Mouse (Mus musculus) heart, adult 2 months (tissue): Measurements from ENCODE around the gene Golim4. TPM values are rescaled to one million over a fixed set of nuclear protein-coding genes. Genes with fewer than 3 reads are reported as not detected.

Experiments used
- DNase-seq, 2 experiments: peaks; one replicate each; pipeline ENCODE4 v3.0.0; 2021
- H3K27ac ChIP-seq: fragments of 200-600 bp; 2 replicates; pipeline ENCODE4 v1.8.1; 2022
- H3K27me3 ChIP-seq: fragments of 200-500 bp; 2 replicates; pipeline ENCODE4 v1.6.1; 2012; ENCODE audit warnings: mild to moderate bottlenecking, low read length, inconsistent platforms, mixed read lengths; ENCODE audit not compliant: control insufficient read depth, insufficient read depth
- H3K36me3 ChIP-seq: fragments of 200-500 bp; 2 replicates; pipeline ENCODE4 v1.6.1; 2012; ENCODE audit warnings: low read length, inconsistent platforms; ENCODE audit not compliant: control insufficient read depth, insufficient read depth
- H3K4me1 ChIP-seq: fragments of 200-500 bp; 2 replicates; pipeline ENCODE4 v1.6.1; 2011; ENCODE audit warnings: low read length; ENCODE audit not compliant: control insufficient read depth, insufficient read depth
- H3K4me3 ChIP-seq: fragments of 200-600 bp; 2 replicates; pipeline ENCODE4 v1.8.1; 2022
- H3K79me2 ChIP-seq: fragments of 200-500 bp; replicated peaks from 2 replicates; pipeline ENCODE4 v1.6.1; 2012; ENCODE audit warnings: mild to moderate bottlenecking, inconsistent platforms, low read length, moderate library complexity, mixed read lengths; ENCODE audit not compliant: control insufficient read depth, insufficient read depth
- H3K9ac ChIP-seq: fragments of 200-500 bp; 2 replicates; pipeline ENCODE4 v1.6.1; 2012; ENCODE audit warnings: low read depth, mild to moderate bottlenecking, control low read depth, inconsistent platforms, low read length, mixed read lengths
- CTCF ChIP-seq: fragments of 200-600 bp; IDR thresholded peaks from 2 replicates; pipeline ENCODE4 v1.8.1; 2022; ENCODE audit warnings: antibody characterized with exemption, mild to moderate bottlenecking, moderate library complexity
- EP300 ChIP-seq: fragments of 200-500 bp; IDR thresholded peaks from 2 replicates; pipeline ENCODE4 v1.6.1; 2011; ENCODE audit warnings: low read depth, low read length, control low read depth; ENCODE audit not compliant: insufficient read depth
- POLR2A ChIP-seq: fragments of 200-500 bp; IDR thresholded peaks from 2 replicates; pipeline ENCODE4 v1.6.1; 2011; ENCODE audit warnings: mild to moderate bottlenecking, low read depth, low read length, control low read depth; ENCODE audit not compliant: insufficient read depth
- WGBS: fragments of 180-500 bp; shearing (Covaris S2); methylation state at CpG from one replicate; pipeline ENCODE4 v1.1.7; 2018; 5-methylcytosine and 5-hydroxymethylcytosine counted together
- intact Hi-C: fragments of 180-260 bp; cut with DNase I; formaldehyde crosslinking; loops from one replicate; pipeline ENCODE4 v1.15.1; 2025
- polyA plus RNA-seq: library from polyadenylated mRNA; depleted of rRNA; stranded (reverse); fragments of >200 nt; gene quantifications from 2 replicates; pipeline ENCODE4 v1.2.3, GENCODE M21; 2012
- total RNA-seq, 2 experiments: library from RNA; stranded (reverse); gene quantifications; 2 replicates each; pipeline ENCODE4 v1.2.3; 2021

Gene Golim4
- total and polyA plus RNA-seq, 3 experiments = 15.2 to 17.4 (median 16.5) TPM

DNA sequence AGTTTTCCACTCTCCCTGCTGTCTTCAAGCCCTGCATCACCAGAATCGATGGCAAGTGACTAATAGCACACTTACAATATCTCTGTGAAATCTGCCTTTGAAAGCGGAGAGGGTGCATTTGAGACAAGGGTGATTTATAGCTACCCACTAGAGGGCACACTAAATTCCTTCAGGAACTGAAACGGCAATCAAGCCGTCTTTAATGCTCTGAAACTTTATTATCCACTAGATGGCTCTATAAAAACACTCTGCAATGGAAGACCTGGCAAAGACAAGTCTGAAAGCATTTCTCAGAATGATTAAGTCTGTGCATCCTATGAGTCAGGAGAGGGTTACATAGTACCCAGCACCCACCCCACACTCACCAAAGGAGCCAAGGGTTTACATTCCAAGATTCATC is 46.5 kb downstream of the Golim4 start:
- 5% methylated on average over 4 of the region's 4 CpGs for WGBS
- no peak for DNase-seq
- Histone ChIP-seq H3K4me3 (no peak overlapping the region), H3K79me2 (no peaks in the 10 kb centered on the region), H3K9ac (no peak overlapping the region), H3K27ac (no peak overlapping the region), H3K4me1 (peaks cover 2% of the 10 kb centered on the region), H3K27me3 (no peaks in the 10 kb centered on the region), H3K36me3 (no peaks in the 10 kb centered on the region)
- intact Hi-C loops = loop anchor here (1.0 to 5.0 kb wide), 3 partner anchors 47 to 91 kb away; partner anchors contain the start of gene Golim4
- TF ChIP-seq EP300 = no peak
- peak; percentile 90 for TF ChIP-seq CTCF
- no peak for TF ChIP-seq POLR2A

DNA sequence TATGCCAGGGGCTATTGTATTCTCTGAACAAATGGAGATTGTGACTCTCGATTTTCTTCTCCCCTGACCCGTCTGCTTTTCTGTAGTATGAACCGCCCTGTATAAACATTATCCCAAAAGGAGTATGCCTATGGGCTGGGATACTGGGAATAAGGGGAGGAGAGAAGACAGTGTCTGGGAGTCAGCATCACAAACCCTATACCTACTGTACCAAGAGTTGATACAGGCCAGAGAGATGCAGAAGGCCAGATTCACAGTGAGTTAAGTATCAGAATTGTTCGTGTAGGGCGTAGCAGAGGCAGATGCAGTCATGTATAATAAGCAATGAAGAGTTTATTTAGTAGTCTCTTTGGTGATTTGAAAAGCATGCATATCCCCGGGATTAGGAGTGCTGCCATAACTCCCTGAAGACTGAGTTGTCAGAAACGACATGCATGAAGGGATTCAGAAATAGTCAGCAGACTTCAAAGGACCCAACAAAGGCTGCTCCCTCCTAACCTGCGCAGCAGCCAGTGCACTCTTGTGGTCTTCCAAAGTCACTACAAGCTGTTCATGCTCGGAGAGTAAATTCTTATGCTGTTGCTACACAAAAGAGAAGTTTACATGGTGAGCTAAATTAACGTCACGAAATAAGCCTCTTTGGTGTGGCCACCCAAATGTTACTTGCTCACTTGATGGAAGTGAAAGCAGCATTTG is 54.7 kb downstream of the Golim4 start:
- H3K27me3 ChIP-seq = no peaks in the 10 kb centered on the region
- H3K4me1 ChIP-seq = no peaks in the 10 kb centered on the region
- no peak overlapping the region for H3K27ac ChIP-seq
- H3K9ac ChIP-seq = no peak overlapping the region
- no peaks in the 10 kb centered on the region for H3K36me3 ChIP-seq
- 84% methylated on average over 11 of the region's 11 CpGs for WGBS
- TF ChIP-seq CTCF = no peak
- TF ChIP-seq POLR2A = no peak
- no peak for TF ChIP-seq EP300
- no peaks in the 10 kb centered on the region for H3K79me2 ChIP-seq
- DNase-seq = no peak
- intact Hi-C loops = no loop called here
- H3K4me3 ChIP-seq = no peak overlapping the region

DNA sequence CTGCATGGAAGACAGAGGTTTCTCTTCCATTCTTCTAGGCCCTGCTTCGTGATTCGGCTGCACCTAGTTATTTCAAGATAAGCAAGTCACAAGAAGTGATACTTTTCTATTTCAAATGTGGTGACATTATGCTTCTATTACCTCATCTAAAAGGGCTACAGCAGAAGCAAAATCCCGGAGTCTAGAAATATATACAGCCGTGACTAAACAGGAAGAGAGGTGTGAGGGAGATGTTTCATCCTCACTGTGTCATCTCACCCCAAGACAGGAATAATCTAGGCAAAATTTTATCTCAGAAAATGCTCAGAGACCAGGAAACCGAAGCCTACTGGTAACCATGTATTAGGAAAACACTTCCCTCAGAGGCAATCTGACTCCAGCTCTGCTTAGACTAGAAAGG is 61.7 kb downstream of the Golim4 start:
- Histone ChIP-seq H3K36me3 (0 out of 2 replicates have a peak, but pooled peaks cover 1% of the 10 kb centered on the region), H3K4me1 (peaks cover 1% of the 10 kb centered on the region; the same call in 1 of the 2 replicates), H3K4me3 (no peak overlapping the region), H3K79me2 (no peaks in the 10 kb centered on the region), H3K27ac (no peak overlapping the region), H3K9ac (no peak overlapping the region), H3K27me3 (no peaks in the 10 kb centered on the region)
- DNase-seq = no peak
- TF ChIP-seq POLR2A (no peak), EP300 (no peak), CTCF (no peak)
- 77% methylated on average over 5 of the region's 5 CpGs for WGBS
- intact Hi-C loops = no loop called here

DNA sequence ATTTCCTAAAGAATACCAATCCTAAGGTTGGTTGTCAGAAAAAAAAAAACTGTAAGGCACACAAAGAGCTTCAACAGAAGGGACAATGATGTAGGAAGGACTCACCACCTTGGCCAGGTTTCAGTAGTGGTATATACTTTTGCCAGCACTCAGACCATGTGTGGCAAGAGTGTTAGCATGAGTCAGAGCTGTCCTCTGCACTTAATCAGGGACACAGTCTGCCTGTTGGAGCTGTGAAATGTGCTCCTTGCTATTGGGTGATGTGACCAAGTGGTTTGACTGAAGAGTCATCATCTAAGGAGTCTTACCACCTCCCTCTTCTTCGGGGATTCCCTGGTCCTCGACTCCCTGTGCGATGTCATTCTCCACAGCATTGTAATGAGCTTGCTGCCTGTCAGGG is 65.2 kb downstream of the Golim4 start:
- TF ChIP-seq CTCF = no peak
- TF ChIP-seq EP300 = no peak
- no peak for TF ChIP-seq POLR2A
- H3K4me3 ChIP-seq = no peak overlapping the region
- 67% methylated on average over 3 of the region's 3 CpGs for WGBS

DNA sequence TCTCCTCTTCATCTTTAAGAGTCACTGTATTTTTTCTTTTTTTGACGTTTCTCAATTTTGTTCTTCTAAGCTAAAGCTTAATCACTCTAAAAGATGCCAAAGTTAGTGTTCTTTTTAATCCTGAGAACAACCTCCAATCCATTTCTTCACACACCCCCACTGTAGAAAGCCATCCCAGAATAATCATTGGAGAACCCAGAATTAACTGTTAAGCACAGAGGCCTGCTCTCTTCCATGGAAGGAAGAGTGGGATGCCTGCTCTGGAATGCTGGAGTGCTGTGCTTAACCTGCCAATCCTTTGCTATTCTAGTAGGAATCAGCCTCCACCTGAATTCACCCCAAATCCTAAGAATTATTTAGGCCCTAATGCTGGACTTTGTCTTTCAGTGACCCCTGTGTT is 67.4 kb downstream of the Golim4 start:
- intact Hi-C loops = no loop called here
- H3K79me2 ChIP-seq = no peaks in the 10 kb centered on the region
- no peak overlapping the region for H3K9ac ChIP-seq
- TF ChIP-seq EP300 (no peak), POLR2A (no peak), CTCF (no peak)
- no peak overlapping the region for H3K27ac ChIP-seq
- H3K36me3 ChIP-seq = peaks cover 1% of the 10 kb centered on the region; the same call in 1 of the 2 replicates
- WGBS = 87% methylated on average over 1 of the region's 1 CpGs
- peaks cover 1% of the 10 kb centered on the region; the same call in 1 of the 2 replicates for H3K4me1 ChIP-seq
- no peaks in the 10 kb centered on the region for H3K27me3 ChIP-seq
- no peak for DNase-seq
- H3K4me3 ChIP-seq = no peak overlapping the region

More for the DNA sequence above, 65.2 kb downstream of the Golim4 start:
- peaks cover 1% of the 10 kb centered on the region; the same call in 1 of the 2 replicates for H3K4me1 ChIP-seq
- DNase-seq = no peak
- H3K27me3 ChIP-seq = no peaks in the 10 kb centered on the region
- peaks cover 1% of the 10 kb centered on the region; the same call in 1 of the 2 replicates for H3K36me3 ChIP-seq
- intact Hi-C loops = no loop called here
- H3K27ac ChIP-seq = no peak overlapping the region
- no peak overlapping the region for H3K9ac ChIP-seq
- no peaks in the 10 kb centered on the region for H3K79me2 ChIP-seq

DNA sequence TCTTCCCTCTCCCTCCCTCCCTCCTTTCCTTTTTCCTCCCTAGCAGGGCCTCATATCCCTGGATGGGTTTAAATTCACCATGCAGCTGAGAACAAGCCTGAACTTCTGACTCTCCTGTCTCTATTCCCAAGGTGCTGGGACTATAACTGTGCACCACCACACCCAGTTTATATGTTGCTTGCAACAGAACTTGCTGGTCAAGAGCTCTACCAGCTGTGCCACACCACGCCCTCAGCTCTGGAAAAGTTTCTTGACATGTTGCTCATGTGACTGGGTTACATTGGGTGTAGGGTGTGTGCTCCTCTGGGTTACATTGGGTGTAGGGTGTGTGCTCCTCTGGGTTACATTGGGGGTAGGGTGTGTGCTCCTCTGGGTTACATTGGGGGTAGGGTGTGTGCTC is 75.2 kb downstream of the Golim4 start:
- TF ChIP-seq EP300 (no peak), CTCF (no peak), POLR2A (no peak)
- no peak overlapping the region for H3K9ac ChIP-seq
- no peaks in the 10 kb centered on the region for H3K79me2 ChIP-seq
- no peak overlapping the region for H3K4me3 ChIP-seq
- no peaks in the 10 kb centered on the region for H3K4me1 ChIP-seq
- H3K36me3 ChIP-seq = no peaks in the 10 kb centered on the region; the same call in 1 of the 2 replicates
- H3K27me3 ChIP-seq = no peaks in the 10 kb centered on the region
- intact Hi-C loops = no loop called here
- DNase-seq = no peak
- no peak overlapping the region for H3K27ac ChIP-seq
- 95% methylated on average over 1 of the region's 1 CpGs for WGBS
